ENCODE assay signal across 12 mouse cellular contexts in genomic region chr16:42717075-42717827, GRCm38 (mm10).
DNase-seq lines count a peak whose midpoint lies in the region; ATAC-seq lines count a peak whose summit lies in the region.
"Had no signal": no experiment of that assay in that cellular context is flagged by ENCODE, and none has a peak within 500 bp of the region (broad histone marks: within the 10 kb centered on the region; RNA-seq: fewer than 3 reads in every experiment).

No protein-coding gene starts in this region.

- H3K4me1 ChIP-seq in hindbrain, embryonic 11.5 days (replicated peaks; ENCODE audit: control insufficient read depth, insufficient read depth, low read length), result 0 out of 2 replicates have a peak, but pooled peaks cover 3% of the 10 kb centered on the region
- peaks cover 28% of the 10 kb centered on the region for H3K4me1 ChIP-seq in midbrain, embryonic 15.5 days
- H3K4me1 ChIP-seq: limb, embryonic 15.5 days had no signal

- no peak overlapping the region for H3K9ac ChIP-seq in hindbrain, embryonic 11.5 days (ENCODE audit: low read depth, low read length)
- no peak overlapping the region for H3K9ac ChIP-seq in midbrain, embryonic 15.5 days
- H3K9ac ChIP-seq: limb, embryonic 15.5 days had no signal

- no peak overlapping the region; the same call in 1 of the 2 replicates for H3K4me2 ChIP-seq in hindbrain, embryonic 11.5 days (replicated peaks; ENCODE audit: low read depth, low read length)
- H3K4me2 ChIP-seq in midbrain, embryonic 15.5 days, result peak overlapping the region; percentile 30
- H3K4me2 ChIP-seq: limb, embryonic 15.5 days had no signal

- peak overlapping the region; percentile 76 for H3K27ac ChIP-seq in hindbrain, embryonic 11.5 days (ENCODE audit: low read depth, low read length)
- H3K27ac ChIP-seq in midbrain, embryonic 15.5 days, result peak overlapping the region; percentile 90
- H3K27ac ChIP-seq: limb, embryonic 15.5 days had no signal

- peak; percentile 55 for ATAC-seq in hindbrain, embryonic 11.5 days (ENCODE audit: low FRiP score)
- ATAC-seq in midbrain, embryonic 15.5 days (replicated peaks), result peak; percentile 69

- no peaks in the 10 kb centered on the region for H3K27me3 ChIP-seq in hindbrain, embryonic 11.5 days (ENCODE audit: control insufficient read depth, insufficient read depth, low read length)
- no peaks in the 10 kb centered on the region for H3K27me3 ChIP-seq in midbrain, embryonic 15.5 days (replicated peaks)
- H3K27me3 ChIP-seq: CH12.LX; limb, embryonic 15.5 days had no signal

- no peaks in the 10 kb centered on the region for H3K9me3 ChIP-seq in hindbrain, embryonic 11.5 days (ENCODE audit: control insufficient read depth, low read length)
- H3K9me3 ChIP-seq in midbrain, embryonic 15.5 days, result no peaks in the 10 kb centered on the region
- H3K9me3 ChIP-seq: limb, embryonic 15.5 days had no signal

- DNase-seq in MN1 (ENCODE audit: low spot score), result peak; percentile 55
- DNase-seq in embryo, embryonic 10 days (ENCODE audit: low spot score), result peak; percentile 13
- DNase-seq in hindbrain, embryonic 11.5 days (ENCODE audit: low spot score), result peak; percentile 39
- DNase-seq in spleen, postnatal 14 days (ENCODE audit: low spot score in 2 of 2), result no peak
- no peak for DNase-seq in urinary bladder, adult 18-20 months (ENCODE audit: low spot score in 2 of 2)
- no peak for DNase-seq in urinary bladder, adult 2 months (ENCODE audit: low spot score)
- DNase-seq: adrenal gland, postnatal 25 days; kidney, adult 9 months; lung, postnatal 14 days had no signal

- 54% methylated on average over 9 of the region's 9 CpGs for WGBS in hindbrain, embryonic 11.5 days
- WGBS in midbrain, embryonic 15.5 days, result 44% methylated on average over 9 of the region's 9 CpGs

- H3K36me3 ChIP-seq in hindbrain, embryonic 11.5 days (ENCODE audit: control insufficient read depth, insufficient read depth, low read length), result no peaks in the 10 kb centered on the region
- no peaks in the 10 kb centered on the region for H3K36me3 ChIP-seq in midbrain, embryonic 15.5 days (replicated peaks)
- H3K36me3 ChIP-seq: limb, embryonic 15.5 days had no signal

- no peak overlapping the region for H3K4me3 ChIP-seq in hindbrain, embryonic 11.5 days (ENCODE audit: low read depth, low read length)
- no peak overlapping the region for H3K4me3 ChIP-seq in midbrain, embryonic 15.5 days
- H3K4me3 ChIP-seq: limb, embryonic 15.5 days had no signal

Comparison
In these comparisons a context has a peak if more than half of its experiments do, and no peak if none do; other contexts are left out.
1. DNase-seq: peak in MN1 (single experiment), embryo, embryonic 10 days (single experiment) and hindbrain, embryonic 11.5 days (single experiment); none in spleen, postnatal 14 days (0 of 2), urinary bladder, adult 18-20 months (0 of 2) and urinary bladder, adult 2 months (single experiment).